ENCODE assay signal across 8 mouse cellular contexts in genomic region chr8:95249847-95250246, GRCm38 (mm10). TPM values are rescaled to one million over a fixed set of nuclear protein-coding genes. Genes with fewer than 3 reads are reported as not detected.
A peak's percentile ranks its signal among the peaks of the same experiment; 100 is the strongest.
DNase-seq lines count a peak whose midpoint lies in the region; ATAC-seq and TF ChIP-seq lines count a peak whose summit lies in the region.
"Had no signal": no experiment of that assay in that cellular context is flagged by ENCODE, and none has a peak within 500 bp of the region (broad histone marks: within the 10 kb centered on the region; RNA-seq: fewer than 3 reads in every experiment).

No protein-coding gene starts in this region.

- no peaks in the 10 kb centered on the region for H3K9me3 ChIP-seq in heart, embryonic 12.5 days (replicated peaks)

- no peaks in the 10 kb centered on the region for H3K36me3 ChIP-seq in heart, embryonic 12.5 days

- peak; percentile 48; the same call in 1 of the 2 replicates for TF ChIP-seq CTCF in lung, adult 2 months (IDR thresholded peaks at IDR 0.05; ENCODE audit: insufficient read depth, low read length)

- peaks cover 4% of the 10 kb centered on the region; the same call in 1 of the 2 replicates for H3K4me1 ChIP-seq in lung, adult 2 months (ENCODE audit: control insufficient read depth, insufficient read depth, low read length)
- H3K4me1 ChIP-seq in heart, embryonic 12.5 days (replicated peaks) = peaks cover 7% of the 10 kb centered on the region

- DNase-seq in lung, adult 2 months = no peak
- DNase-seq in lung, adult 18-20 months = no peak
- DNase-seq in NIH3T3 (ENCODE audit: low read depth) = peak; percentile 12
- DNase-seq in kidney, postnatal 10 days = peak; percentile 47
- DNase-seq in thymus, postnatal 10 days (ENCODE audit: low spot score in 2 of 2) = peak; percentile 37 to 60
- DNase-seq in layer of hippocampus, postnatal 10 days (ENCODE audit: low spot score in 2 of 2) = no peak
- DNase-seq: layer of hippocampus, adult 9-11 months had no signal

- no peak overlapping the region for H3K9ac ChIP-seq in heart, embryonic 12.5 days

- H3K27ac ChIP-seq in heart, embryonic 12.5 days (ENCODE audit: poor library complexity, severe bottlenecking) = no peak overlapping the region

- H3K4me3 ChIP-seq in lung, adult 2 months (replicated peaks; ENCODE audit: extremely low read depth, low read depth, low read length) = no peak overlapping the region
- H3K4me3 ChIP-seq in heart, embryonic 12.5 days = no peak overlapping the region

- ATAC-seq in heart, embryonic 12.5 days (ENCODE audit: insufficient number of reproducible peaks, low FRiP score) = no peak

- no peaks in the 10 kb centered on the region for H3K27me3 ChIP-seq in heart, embryonic 12.5 days (replicated peaks)

- H3K4me2 ChIP-seq in heart, embryonic 12.5 days = no peak overlapping the region

- WGBS in lung, adult 2 months = 34% methylated on average over 4 of the region's 4 CpGs
- WGBS in heart, embryonic 12.5 days = 56% methylated on average over 4 of the region's 4 CpGs

- no peak for TF ChIP-seq POLR2A in lung, adult 2 months (IDR thresholded peaks at IDR 0.05; ENCODE audit: borderline replicate concordance, extremely low read depth, low read depth, low read length)

RNA-seq across cellular contexts. Expression of gene Kifc3, which starts 47.2 kb away (rescaled TPM):
- 93.2 and 95.3 TPM in 2 replicates for polyA plus RNA-seq in lung, adult 2 months (2012; rRNA removed)
- 10 to 100 TPM; 72.4 to 90.2 TPM for total RNA-seq in layer of hippocampus, postnatal 10 days (2021)
- polyA plus RNA-seq in heart, embryonic 12.5 days (2016; fragmentation: Nextera tagmentation; extraction: Ambion mirVana) = 13.4 and 16.4 TPM in 2 replicates

RNA-seq across cellular contexts. Expression of gene Cngb1, which starts 56.5 kb away (rescaled TPM):
- 1.9 and 2.4 TPM in 2 replicates for polyA plus RNA-seq in lung, adult 2 months (2012; rRNA removed)
- total RNA-seq in layer of hippocampus, postnatal 10 days (2021) = under 1 TPM; 0.87 to 0.91 TPM
- 0.26 and 1.0 TPM in 2 replicates for polyA plus RNA-seq in heart, embryonic 12.5 days (2016; fragmentation: Nextera tagmentation; extraction: Ambion mirVana)

Comparison
In these comparisons a context has a peak if more than half of its experiments do, and no peak if none do; other contexts are left out.
1. DNase-seq: peak in NIH3T3 (single experiment), kidney, postnatal 10 days (single experiment) and thymus, postnatal 10 days (2 of 2); none in lung, adult 2 months (single experiment), lung, adult 18-20 months (0 of 2) and layer of hippocampus, postnatal 10 days (0 of 2).